Mouse (Mus musculus): ENCODE measurements at regions not wholly inside any gene's neighbourhood (a gene's known extent, or its start where the extent isn't known, plus 50 kb on each side); places are given as distances from the start of the nearest gene placed in this dataset.

- no peak for DNase-seq (ENCODE audit: low spot score in 2 of 2)
Observed at GRCm38 (mm10) chr3:38221834-38222215, 262.8 kb downstream of the Ankrd50 start.

- no peak for DNase-seq (ENCODE audit: low spot score in 2 of 2)
Observed at GRCm38 (mm10) chr3:38220934-38221833, 263.5 kb downstream of the Ankrd50 start.

GRCm38 (mm10) chr3:38209081-38209480 is 275.6 kb downstream of the Ankrd50 start:
- DNase-seq (ENCODE audit: low spot score in 2 of 2) = no peak

- DNase-seq (ENCODE audit: low spot score in 2 of 2) = no peak
Observed at GRCm38 (mm10) chr3:38207867-38208266, 276.8 kb downstream of the Ankrd50 start.

- peak in 1 of 2 experiments; percentile 15 for DNase-seq (ENCODE audit: low spot score in 2 of 2)
Observed at GRCm38 (mm10) chr3:38201861-38202656, 282.6 kb downstream of the Ankrd50 start.

- no peak for DNase-seq (ENCODE audit: low spot score in 2 of 2)
Observed at GRCm38 (mm10) chr3:38194001-38194400, 290.6 kb downstream of the Ankrd50 start.

GRCm38 (mm10) chr3:38187406-38187896 is 297.2 kb downstream of the Ankrd50 start:
- DNase-seq (ENCODE audit: low spot score in 2 of 2) = no peak

- DNase-seq (ENCODE audit: low spot score in 2 of 2) = no peak
Observed at GRCm38 (mm10) chr3:38186503-38186902, 298.1 kb downstream of the Ankrd50 start.

GRCm38 (mm10) chr3:38178295-38178694 is 306.3 kb downstream of the Ankrd50 start:
- no peak for DNase-seq (ENCODE audit: low spot score in 2 of 2)

- no peak for DNase-seq (ENCODE audit: low spot score in 2 of 2)
Observed at GRCm38 (mm10) chr3:38175946-38176345, 308.7 kb downstream of the Ankrd50 start.

GRCm38 (mm10) chr3:38174735-38175280 is 309.8 kb downstream of the Ankrd50 start:
- DNase-seq (ENCODE audit: low spot score in 2 of 2) = no peak

GRCm38 (mm10) chr3:38152408-38152807 is 332.2 kb downstream of the Ankrd50 start:
- no peak for DNase-seq (ENCODE audit: low spot score in 2 of 2)

- no peak for DNase-seq (ENCODE audit: low spot score in 2 of 2)
Observed at GRCm38 (mm10) chr3:38151821-38152220, 332.8 kb downstream of the Ankrd50 start.

GRCm38 (mm10) chr3:38146663-38147062 is 338.0 kb downstream of the Ankrd50 start:
- DNase-seq (ENCODE audit: low spot score in 2 of 2) = no peak

GRCm38 (mm10) chr3:38145444-38145843 is 339.2 kb downstream of the Ankrd50 start:
- DNase-seq (ENCODE audit: low spot score in 2 of 2) = no peak

GRCm38 (mm10) chr3:38144650-38145049 is 340.0 kb downstream of the Ankrd50 start:
- no peak for DNase-seq (ENCODE audit: low spot score in 2 of 2)

- peak in 1 of 2 experiments; percentile 53 for DNase-seq (ENCODE audit: low spot score in 2 of 2)
Observed at GRCm38 (mm10) chr3:38143147-38143883, 341.3 kb downstream of the Ankrd50 start.

GRCm38 (mm10) chr3:38139387-38139786 is 345.3 kb downstream of the Ankrd50 start:
- DNase-seq (ENCODE audit: low spot score in 2 of 2) = peak in 1 of 2 experiments; percentile 18

- DNase-seq (ENCODE audit: low spot score in 2 of 2) = no peak
Observed at GRCm38 (mm10) chr3:38138014-38138413, 346.6 kb downstream of the Ankrd50 start.

GRCm38 (mm10) chr3:38135808-38136214 is 348.8 kb downstream of the Ankrd50 start:
- no peak for DNase-seq (ENCODE audit: low spot score in 2 of 2)

- no peak for DNase-seq (ENCODE audit: low spot score in 2 of 2)
Observed at GRCm38 (mm10) chr3:38134425-38134824, 350.2 kb downstream of the Ankrd50 start.
